Mouse (Mus musculus): ENCODE measurements around the gene Trat1. TPM values are rescaled to one million over a fixed set of nuclear protein-coding genes. Genes with fewer than 3 reads are reported as not detected.

Trat1 gene
- total RNA-seq, 2 experiments from 2014 or later, result 0.07 to 0.55 TPM

- no peak for DNase-seq (ENCODE audit: low spot score in 2 of 2)
Measured at GRCm38 (mm10) chr16:48720259-48720658, 51.6 kb downstream of the Trat1 start.

- no peak for DNase-seq (ENCODE audit: low spot score in 2 of 2)
Measured at GRCm38 (mm10) chr16:48719679-48720078, 52.1 kb downstream of the Trat1 start.

- no peak for DNase-seq (ENCODE audit: low spot score in 2 of 2)
Measured at GRCm38 (mm10) chr16:48716343-48716742, 55.5 kb downstream of the Trat1 start.

GRCm38 (mm10) chr16:48701896-48702295, 69.9 kb downstream of the Trat1 start:
- DNase-seq (ENCODE audit: low spot score in 2 of 2), result no peak

Other genes with a start within 250 kb of the Trat1 start
- gene Retnlb, start 44.8 kb upstream of the Trat1 start, total RNA-seq (2021), result not detected
- gene Retnla, start 70.5 kb upstream of the Trat1 start, total RNA-seq (2021), result under 1 TPM in 1 of 2 experiments, not detected in 1; 0.60 TPM
- gene Retnlg, start 100.6 kb upstream of the Trat1 start, total RNA-seq (2021), result not detected
- 10 to 100 TPM; 74.4 to 83.9 TPM for gene Dzip3, start 222.1 kb upstream of the Trat1 start, total RNA-seq (2021)
- 1 to 10 TPM; 3.7 TPM for gene Cip2a, start 222.2 kb upstream of the Trat1 start, total RNA-seq (2021)

Data from layer of hippocampus, postnatal 14 days (tissue).